Mouse (Mus musculus) hindbrain, embryonic 16.5 days (tissue): ENCODE data around the gene Lcn3. TPM values are rescaled to one million over a fixed set of nuclear protein-coding genes. Genes with fewer than 3 reads are reported as not detected.
"Not testable (repeated sequence)": the region's sequence is repeated elsewhere in the genome, so short reads cannot be mapped to it uniquely, and the experiment has no call there.

Source experiments
- ATAC-seq: fragments of 200-750 bp; cut with Nextera tagmentation; 2 replicates; pipeline ENCODE4 v1.8.0; 2017; ENCODE audit warnings: moderate TSS enrichment, moderate library complexity
- H3K27ac ChIP-seq: fragments of 300-500 bp; sonication (generic); 2 replicates; pipeline ENCODE4 v1.5.1; 2014; ENCODE audit warnings: low read depth, mild to moderate bottlenecking, control low read depth, low read length, moderate library complexity
- H3K27me3 ChIP-seq: fragments of 300-500 bp; sonication (generic); replicated peaks from 2 replicates; pipeline ENCODE4 v1.6.1; 2014; ENCODE audit warnings: low read length; ENCODE audit not compliant: control insufficient read depth, insufficient read depth
- H3K36me3 ChIP-seq: fragments of 300-500 bp; sonication (generic); 2 replicates; pipeline ENCODE4 v1.6.1; 2014; ENCODE audit warnings: mild to moderate bottlenecking, low read length, moderate library complexity, mixed read lengths; ENCODE audit not compliant: control insufficient read depth, insufficient read depth
- H3K4me1 ChIP-seq: fragments of 300-500 bp; sonication (generic); 2 replicates; pipeline ENCODE4 v1.6.1; 2014; ENCODE audit warnings: low read depth, low read length; ENCODE audit not compliant: control insufficient read depth, insufficient read depth
- H3K4me2 ChIP-seq: fragments of 300-500 bp; sonication (generic); 2 replicates; pipeline ENCODE4 v1.6.1; 2014; ENCODE audit warnings: mild to moderate bottlenecking, low read length, control low read depth, moderate library complexity
- H3K4me3 ChIP-seq: fragments of 300-500 bp; sonication (generic); 2 replicates; pipeline ENCODE4 v1.5.1; 2014; ENCODE audit warnings: mild to moderate bottlenecking, low read length, control low read depth, moderate library complexity
- H3K9ac ChIP-seq: fragments of 300-500 bp; sonication (generic); 2 replicates; pipeline ENCODE4 v1.6.1; 2014; ENCODE audit warnings: low read depth, mild to moderate bottlenecking, control low read depth, low read length, moderate library complexity
- H3K9me3 ChIP-seq: fragments of 300-500 bp; sonication (generic); 2 replicates; pipeline ENCODE4 v1.6.1; 2014; ENCODE audit warnings: mild to moderate bottlenecking, low read length, moderate library complexity; ENCODE audit not compliant: control insufficient read depth
- WGBS: fragments of 180-500 bp; shearing (Covaris S2); extraction: QIAGEN DNeasy Blood & Tissue Kit; methylation state at CpG from one replicate; pipeline ENCODE4 v1.1.7; 2014; 5-methylcytosine and 5-hydroxymethylcytosine counted together
- polyA plus RNA-seq: library from polyadenylated mRNA; unstranded; fragments of >200 nt; fragmentation: Nextera tagmentation; extraction: Ambion mirVana; gene quantifications from 2 replicates; pipeline ENCODE4 v1.2.1, GENCODE M21; 2015

Lcn3 gene
- not detected in 2 replicates for polyA plus RNA-seq

DNA sequence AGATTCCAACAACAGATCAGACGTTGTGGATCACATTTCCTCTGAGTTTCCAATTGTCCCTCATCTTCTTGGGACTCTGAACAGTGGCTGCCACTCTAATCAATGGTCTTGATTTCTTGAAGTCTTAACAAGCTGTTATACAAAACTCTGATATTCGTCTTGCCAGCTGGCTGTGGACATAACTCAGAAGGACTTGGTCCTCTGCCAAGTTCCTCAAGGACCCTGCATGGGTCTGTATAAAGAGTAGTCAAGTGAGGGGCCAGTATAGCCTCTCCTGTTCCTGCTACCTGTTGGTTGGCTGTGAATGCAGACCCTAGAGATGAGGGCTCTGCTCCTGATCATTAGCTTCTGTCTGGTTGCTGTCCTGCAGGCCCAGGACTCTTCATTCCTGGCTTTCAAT lies at the start of gene Lcn3:
Lcn3 (plus strand) TSS at position 301 of the 400 bp plus-strand sequence.
- Histone ChIP-seq H3K27me3 (no peaks in the 10 kb centered on the region), H3K9me3 (no peaks in the 10 kb centered on the region), H3K4me2 (no peak within 1 kb of the TSS), H3K4me1 (no peaks in the 10 kb centered on the region), H3K4me3 (no peak within 1 kb of the TSS), H3K36me3 (no peaks in the 10 kb centered on the region), H3K27ac (no peak within 1 kb of the TSS), H3K9ac (no peak within 1 kb of the TSS)
- WGBS: 51% methylated on average over 2 of the region's 2 CpGs
- no peak for ATAC-seq

DNA sequence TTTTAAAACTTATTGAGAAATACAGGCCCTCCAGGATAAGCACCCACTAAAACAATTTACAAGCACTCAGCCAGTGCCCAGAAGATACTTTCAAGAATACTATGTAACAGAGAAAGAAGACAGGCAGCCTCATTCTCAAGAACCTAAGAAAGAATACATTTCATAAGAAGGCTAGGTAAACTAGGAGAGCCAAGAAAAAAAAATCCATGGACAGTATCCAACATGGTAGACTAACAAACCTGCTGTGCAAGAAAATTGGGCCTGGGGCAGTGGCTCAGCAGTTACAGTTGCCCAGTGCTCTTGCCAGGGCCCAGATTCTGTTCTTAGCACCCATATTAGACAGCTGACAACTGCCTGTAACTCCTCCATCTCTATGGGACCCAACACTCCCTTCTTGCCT lies 48.1 kb upstream of the Lcn3 start:
- Histone ChIP-seq H3K27ac (no peak overlapping the region), H3K36me3 (no peaks in the 10 kb centered on the region), H3K9ac (no peak overlapping the region), H3K4me1 (no peaks in the 10 kb centered on the region), H3K27me3 (no peaks in the 10 kb centered on the region), H3K9me3 (no peaks in the 10 kb centered on the region), H3K4me3 (no peak overlapping the region), H3K4me2 (no peak overlapping the region)
- no peak for ATAC-seq

DNA sequence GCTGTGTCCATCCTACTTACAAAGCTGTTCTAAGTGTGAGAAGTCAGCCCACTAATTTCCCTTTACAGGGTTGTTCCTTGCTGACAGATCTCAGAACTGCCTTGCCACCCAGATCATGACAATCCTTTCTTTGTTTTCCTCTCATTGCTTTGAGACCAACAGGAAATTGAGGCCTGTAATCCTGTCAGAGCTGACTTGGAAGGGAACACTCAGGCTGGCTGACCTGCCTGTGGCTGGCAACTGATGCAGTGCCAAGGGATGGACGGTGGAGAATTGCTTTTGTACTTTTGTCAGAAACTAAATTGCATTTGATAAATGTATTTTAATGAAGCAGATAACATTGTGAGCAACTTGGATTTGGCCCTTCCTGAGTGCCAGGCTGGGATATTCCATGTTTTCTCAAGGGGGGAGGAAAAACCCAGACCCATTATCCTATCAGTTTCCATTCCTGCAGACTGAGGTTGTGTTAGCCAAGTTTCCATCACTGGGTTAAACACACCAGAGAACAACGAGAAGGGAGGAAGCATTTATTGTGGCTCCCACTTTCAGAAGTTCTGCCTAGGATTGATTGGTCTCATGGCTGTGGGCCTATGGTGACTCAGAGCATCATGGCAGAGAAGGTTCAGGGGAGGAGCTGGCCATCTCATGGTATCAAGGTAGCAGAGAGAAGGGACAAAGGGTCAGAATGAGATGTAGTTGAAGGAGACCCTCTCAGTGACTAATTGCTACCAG lies 32.0 kb upstream of the Lcn3 start:
- no peak for ATAC-seq
- no peaks in the 10 kb centered on the region for H3K27me3 ChIP-seq
- 0 out of 2 replicates have a peak, but pooled peaks cover 3% of the 10 kb centered on the region for H3K9me3 ChIP-seq
- WGBS: 69% methylated on average over 2 of the region's 2 CpGs
- H3K4me3 ChIP-seq: no peak overlapping the region
- no peaks in the 10 kb centered on the region for H3K4me1 ChIP-seq
- H3K9ac ChIP-seq: no peak overlapping the region
- no peaks in the 10 kb centered on the region for H3K36me3 ChIP-seq
- no peak overlapping the region for H3K27ac ChIP-seq
- no peak overlapping the region for H3K4me2 ChIP-seq

DNA sequence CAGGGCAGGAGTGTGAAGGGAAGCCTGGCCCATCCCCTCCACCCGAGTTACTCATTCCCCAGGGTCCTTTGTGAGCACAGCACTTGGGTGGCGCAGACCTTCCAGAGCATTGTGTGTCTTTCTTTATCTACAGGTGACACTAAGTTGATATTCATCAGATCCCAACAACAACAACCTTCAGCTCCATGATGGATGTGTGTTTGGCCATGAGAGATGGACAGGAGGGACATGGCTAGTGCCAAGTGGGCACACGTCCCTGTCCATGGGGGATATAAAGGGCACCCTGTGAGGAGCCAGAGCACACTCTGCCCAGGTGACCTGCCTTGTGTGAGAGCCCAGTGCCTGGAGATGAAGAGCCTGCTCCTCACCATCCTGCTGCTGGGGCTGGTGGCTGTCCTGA lies 28.7 kb upstream of the Lcn3 start, which contains the start of gene Obp2b:
Obp2b (plus strand) TSS at position 301 of the 400 bp plus-strand sequence.
- not testable (repeated sequence) for H3K27me3 ChIP-seq, H3K9me3 ChIP-seq, H3K4me3 ChIP-seq, ATAC-seq, H3K4me1 ChIP-seq, H3K9ac ChIP-seq, H3K36me3 ChIP-seq, H3K27ac ChIP-seq, H3K4me2 ChIP-seq
- WGBS: 74% methylated on average over 3 of the region's 3 CpGs

DNA sequence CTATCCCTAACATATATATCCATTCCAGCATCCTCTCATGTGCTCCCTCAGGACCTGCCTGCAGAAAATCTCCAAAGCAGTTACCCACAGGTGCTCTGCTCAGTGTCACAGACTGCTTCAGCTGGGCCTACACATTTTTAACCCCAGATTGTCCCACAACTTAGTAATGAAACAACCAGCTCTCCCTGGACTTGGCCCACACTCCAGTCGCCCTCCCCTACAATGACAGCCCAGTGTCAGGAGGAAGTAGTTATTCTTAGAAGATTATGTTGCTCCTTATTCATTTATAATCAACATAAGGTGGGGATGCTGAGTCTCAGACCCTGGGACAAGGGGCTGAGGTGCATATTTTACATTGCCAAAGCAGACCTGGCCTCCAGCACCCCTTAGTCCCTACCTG lies 23.7 kb upstream of the Lcn3 start:
- Histone ChIP-seq H3K27ac (no peak overlapping the region), H3K27me3 (no peaks in the 10 kb centered on the region), H3K9me3 (no peaks in the 10 kb centered on the region), H3K4me2 (no peak overlapping the region), H3K36me3 (no peaks in the 10 kb centered on the region), H3K4me3 (no peak overlapping the region), H3K9ac (no peak overlapping the region), H3K4me1 (no peaks in the 10 kb centered on the region)
- no peak for ATAC-seq
- WGBS: 60% methylated on average over 1 of the region's 1 CpGs

DNA sequence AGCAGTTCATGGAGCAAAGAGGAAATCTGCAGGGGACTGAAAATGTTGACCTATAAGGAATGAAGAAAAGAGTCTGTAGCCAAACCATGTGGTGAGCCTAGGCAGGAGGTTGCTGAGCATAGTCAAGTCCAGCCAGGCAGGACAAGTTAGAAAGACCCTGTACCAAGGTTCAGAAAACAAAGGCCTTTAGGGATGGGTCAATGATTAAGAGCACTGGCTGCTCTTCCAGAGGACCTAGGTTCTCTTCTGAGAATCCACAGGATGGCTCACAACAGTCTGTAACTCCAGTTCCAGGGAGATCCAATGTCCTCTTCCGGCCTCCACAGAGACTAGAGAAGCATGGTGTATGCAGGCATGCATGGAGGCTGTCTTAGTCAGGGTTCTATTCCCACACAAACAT lies 11.2 kb upstream of the Lcn3 start:
- H3K27me3 ChIP-seq: no peaks in the 10 kb centered on the region
- no peak overlapping the region for H3K9ac ChIP-seq
- no peak overlapping the region for H3K27ac ChIP-seq
- WGBS: 88% methylated on average over 1 of the region's 1 CpGs
- no peak overlapping the region for H3K4me2 ChIP-seq
- H3K36me3 ChIP-seq: no peaks in the 10 kb centered on the region
- no peak overlapping the region for H3K4me3 ChIP-seq
- H3K4me1 ChIP-seq: no peaks in the 10 kb centered on the region
- no peaks in the 10 kb centered on the region for H3K9me3 ChIP-seq
- no peak for ATAC-seq

DNA sequence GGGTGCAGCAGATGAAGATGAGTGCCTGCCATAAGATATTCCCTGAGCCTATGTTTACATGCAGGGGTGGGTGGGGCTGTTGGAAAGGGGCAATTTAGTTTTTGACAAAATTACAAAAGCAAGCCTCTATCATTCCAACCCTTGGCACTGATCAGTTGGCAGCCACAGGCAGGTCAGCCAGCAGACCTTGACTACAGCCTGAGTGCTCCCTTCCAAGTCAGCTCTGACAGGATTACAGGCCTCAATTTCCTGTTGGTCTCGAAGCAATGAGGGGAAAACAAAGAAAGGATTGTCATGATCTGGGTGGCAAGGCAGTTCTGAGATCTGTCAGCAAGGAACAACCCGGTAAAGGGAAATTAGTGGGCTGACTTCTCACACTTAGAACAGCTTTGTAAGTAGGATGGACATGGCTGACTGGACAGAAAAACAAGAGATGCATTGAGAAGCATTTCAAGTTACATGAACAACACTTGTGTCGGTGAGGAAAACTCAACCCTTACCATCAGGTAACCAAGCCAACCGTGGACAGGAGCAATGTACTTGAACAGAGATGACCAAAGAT lies 7.2 kb upstream of the Lcn3 start:
- Histone ChIP-seq H3K4me1 (no peaks in the 10 kb centered on the region), H3K4me3 (no peak overlapping the region), H3K36me3 (no peaks in the 10 kb centered on the region), H3K27me3 (no peaks in the 10 kb centered on the region), H3K9me3 (no peaks in the 10 kb centered on the region), H3K9ac (no peak overlapping the region), H3K4me2 (no peak overlapping the region), H3K27ac (no peak overlapping the region)
- WGBS: 63% methylated on average over 4 of the region's 4 CpGs
- no peak for ATAC-seq

DNA sequence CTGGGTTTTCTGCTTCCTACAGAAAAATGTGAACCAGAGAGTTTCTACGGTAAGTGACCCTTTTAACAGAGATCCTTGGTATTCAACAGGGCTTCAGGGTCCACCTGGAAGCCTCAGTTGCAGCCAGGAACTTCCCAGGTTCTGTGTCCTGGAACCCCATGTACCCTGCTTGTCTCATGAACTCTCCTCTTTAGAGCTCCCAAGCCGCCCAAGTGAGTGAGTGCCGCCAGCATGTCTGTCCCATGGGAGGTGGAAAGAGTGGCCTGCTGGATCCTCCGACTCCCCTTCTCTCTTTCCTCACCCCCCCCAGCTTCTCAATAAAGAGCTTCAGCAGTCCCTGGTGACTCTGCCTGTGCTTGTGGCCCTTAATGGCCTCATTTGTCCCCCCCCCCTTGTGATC lies 2.4 kb downstream of the Lcn3 start:
- Histone ChIP-seq H3K9ac (no peak overlapping the region), H3K36me3 (no peaks in the 10 kb centered on the region), H3K4me3 (no peak overlapping the region), H3K9me3 (no peaks in the 10 kb centered on the region), H3K4me1 (no peaks in the 10 kb centered on the region), H3K27me3 (no peaks in the 10 kb centered on the region), H3K27ac (no peak overlapping the region), H3K4me2 (no peak overlapping the region)
- no peak for ATAC-seq
- 84% methylated on average over 4 of the region's 4 CpGs for WGBS

DNA sequence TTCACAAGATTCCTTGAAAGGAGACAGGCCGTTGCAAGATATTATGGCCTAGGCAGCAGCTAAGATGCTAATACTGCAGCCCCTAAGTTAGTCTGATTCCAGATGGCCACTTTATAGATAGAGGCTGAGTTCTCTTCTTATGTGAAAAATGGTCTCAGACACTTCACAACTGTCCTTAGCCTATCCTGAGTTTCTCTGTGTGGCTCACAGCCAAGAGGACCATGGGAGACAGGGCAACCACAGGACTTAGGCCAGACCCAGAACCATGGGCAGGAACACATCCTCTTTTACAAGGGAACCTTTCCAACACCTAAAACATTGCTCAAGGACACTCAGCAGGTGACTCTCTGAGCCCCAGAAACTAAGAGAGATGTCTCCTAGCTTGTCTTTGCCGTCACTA lies 8.1 kb downstream of the Lcn3 start:
- H3K4me2 ChIP-seq: no peak overlapping the region
- H3K4me1 ChIP-seq: no peaks in the 10 kb centered on the region
- H3K27ac ChIP-seq: no peak overlapping the region
- H3K36me3 ChIP-seq: no peaks in the 10 kb centered on the region
- H3K27me3 ChIP-seq: no peaks in the 10 kb centered on the region
- no peaks in the 10 kb centered on the region for H3K9me3 ChIP-seq
- no peak overlapping the region for H3K4me3 ChIP-seq
- 96% methylated on average over 2 of the region's 2 CpGs for WGBS
- H3K9ac ChIP-seq: no peak overlapping the region
- ATAC-seq: no peak
